Mouse (Mus musculus) embryo, embryonic 11 days (tissue): ENCODE data around the gene Sidt2.

ENCODE experiments used
- DNase-seq: peaks from one replicate; pipeline ENCODE4 v3.0.0-alpha.2; 2015

Sidt2 gene

GRCm38 (mm10) chr9:45946182-45946871 lies 8.7 kb downstream of the Sidt2 start:
- DNase-seq, result no peak

- no peak for DNase-seq
Measured at GRCm38 (mm10) chr9:45945721-45946120, 9.3 kb downstream of the Sidt2 start.

GRCm38 (mm10) chr9:45944506-45945400 lies 10.3 kb downstream of the Sidt2 start:
- DNase-seq, result no peak

- no peak for DNase-seq
Measured at GRCm38 (mm10) chr9:45943628-45944505, 11.2 kb downstream of the Sidt2 start.

- DNase-seq, result no peak
Measured at GRCm38 (mm10) chr9:45942916-45943315, 12.1 kb downstream of the Sidt2 start.

GRCm38 (mm10) chr9:45942464-45942863 lies 12.6 kb downstream of the Sidt2 start:
- DNase-seq, result no peak

- DNase-seq, result peak; percentile 51
Measured at GRCm38 (mm10) chr9:45941329-45941888, 13.6 kb downstream of the Sidt2 start.

DNA sequence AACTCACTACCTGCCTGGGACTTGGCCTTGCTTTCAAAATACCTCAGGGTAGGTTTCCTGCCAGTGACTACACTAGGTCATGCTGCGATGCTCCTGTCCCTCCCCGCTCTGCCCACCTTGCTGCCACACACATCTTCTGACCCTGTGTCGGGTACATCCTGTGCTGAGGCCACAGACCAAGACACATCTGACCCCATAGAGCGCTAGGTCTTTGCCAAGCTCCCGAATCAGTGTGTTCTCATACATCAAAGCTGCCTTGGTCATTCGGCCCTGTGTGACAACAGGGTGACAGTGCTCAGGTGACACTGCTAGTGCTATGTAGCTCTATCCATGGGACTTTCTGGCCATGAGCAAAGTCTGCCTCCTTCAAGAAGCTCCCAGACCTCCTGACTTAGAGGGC lies 15.3 kb downstream of the Sidt2 start:
- DNase-seq, result no peak

DNA sequence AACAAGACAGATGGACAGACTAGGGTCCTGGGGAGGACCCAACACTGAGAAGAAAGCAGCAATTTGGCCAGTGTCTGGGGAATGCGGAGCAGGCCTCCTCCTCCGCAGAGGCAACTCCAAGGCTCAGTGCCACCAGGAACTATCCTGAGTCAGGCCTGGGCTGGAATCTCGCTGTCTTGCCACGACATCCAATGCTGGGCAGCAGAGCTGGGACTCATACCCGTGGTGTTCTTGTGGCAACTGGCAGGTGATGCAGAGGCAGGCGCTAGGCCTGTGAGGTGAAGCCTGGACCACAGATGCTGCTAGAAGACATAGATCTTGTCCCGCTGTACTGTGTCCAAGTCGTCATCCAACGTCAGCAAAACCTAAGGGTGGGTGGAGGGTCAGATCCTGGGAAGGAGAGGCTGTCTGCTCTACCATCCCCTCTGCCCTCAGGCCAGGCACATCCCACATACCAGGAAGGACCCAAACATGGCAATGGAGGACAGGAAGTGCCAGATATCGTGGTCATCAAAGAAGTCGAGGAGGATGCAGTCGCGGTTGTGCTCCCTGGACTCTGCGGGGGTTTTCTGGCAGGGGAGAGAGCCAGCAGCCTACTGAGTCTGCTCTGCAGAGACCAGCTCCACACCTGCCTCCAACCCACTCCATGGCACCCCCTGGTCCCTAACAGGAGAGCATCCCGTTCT lies 16.0 kb downstream of the Sidt2 start:
- no peak for DNase-seq

GRCm38 (mm10) chr9:45938088-45938487 lies 17.0 kb downstream of the Sidt2 start:
- DNase-seq, result no peak

DNA sequence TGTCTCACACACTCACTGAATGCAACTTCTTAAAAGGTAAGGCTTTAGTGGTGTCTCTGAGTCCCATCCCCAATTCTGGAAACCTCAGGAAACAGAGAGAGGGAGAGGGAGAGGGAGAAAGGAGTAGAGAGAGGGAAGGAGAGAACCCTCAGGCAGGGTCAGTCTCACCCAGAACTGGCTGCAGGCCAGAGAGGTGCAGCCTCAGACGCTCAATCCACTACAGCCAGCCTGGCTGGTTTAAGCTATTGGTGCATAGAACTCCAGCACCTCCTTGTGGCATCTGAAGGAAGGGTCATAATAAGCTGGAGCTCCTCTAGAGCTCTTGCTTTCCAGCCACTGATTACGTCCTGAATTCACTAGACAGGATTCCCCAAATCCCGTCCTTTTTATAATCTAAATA lies 18.2 kb downstream of the Sidt2 start:
- DNase-seq, result peak; percentile 80

- peak; percentile 54 for DNase-seq
Measured at GRCm38 (mm10) chr9:45935628-45936210, 19.3 kb downstream of the Sidt2 start, which contains the start of gene Tagln. Tagln (minus strand) TSS chr9:45936058.

- DNase-seq, result no peak
Measured at GRCm38 (mm10) chr9:45932571-45933415, 22.3 kb downstream of the Sidt2 start.

DNA sequence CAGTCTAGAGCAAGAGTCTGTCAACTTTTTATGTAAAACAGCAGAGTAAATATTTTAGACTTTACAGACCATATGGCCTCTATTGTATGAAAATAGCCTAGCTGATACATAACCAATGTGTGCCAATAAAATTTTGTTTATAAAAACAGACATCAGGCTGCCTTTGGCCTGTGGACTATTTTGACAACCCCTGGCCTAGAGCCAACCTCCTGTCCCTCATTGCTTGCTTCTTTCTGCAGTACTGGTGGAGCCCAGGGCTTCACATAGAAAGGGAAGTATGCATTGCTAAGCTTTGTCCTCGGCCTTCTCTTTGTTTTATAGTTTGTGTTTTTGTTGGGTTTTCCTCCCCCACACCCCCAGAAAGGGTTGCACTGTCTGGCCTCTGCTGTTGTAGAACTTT lies 23.1 kb downstream of the Sidt2 start:
- no peak for DNase-seq

GRCm38 (mm10) chr9:45929285-45929684 lies 25.8 kb downstream of the Sidt2 start:
- DNase-seq, result no peak

- no peak for DNase-seq
Measured at GRCm38 (mm10) chr9:45919895-45920294, 35.2 kb downstream of the Sidt2 start.

GRCm38 (mm10) chr9:45917041-45917934 lies 37.8 kb downstream of the Sidt2 start:
- no peak for DNase-seq

- DNase-seq, result no peak
Measured at GRCm38 (mm10) chr9:45915659-45916058, 39.4 kb downstream of the Sidt2 start.

DNA sequence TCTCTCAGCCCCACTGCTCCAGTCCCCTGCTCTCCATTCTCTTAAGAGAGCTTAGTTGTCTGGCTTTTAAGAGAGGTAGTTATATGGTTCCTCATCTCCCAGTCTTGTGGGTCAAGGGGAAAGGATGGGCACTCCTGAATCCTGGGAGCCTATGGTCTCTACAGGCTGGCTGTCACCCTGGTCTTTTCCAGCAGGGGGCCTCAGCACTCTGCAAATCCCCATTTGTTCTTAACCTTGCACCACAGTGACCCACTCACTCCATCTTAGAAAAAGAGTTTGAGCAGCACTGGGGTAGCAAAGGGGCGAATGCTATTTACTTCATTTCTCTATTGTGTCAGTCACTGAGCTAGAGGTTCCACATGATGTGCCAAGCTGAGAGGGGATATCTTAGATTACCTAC lies 43.4 kb downstream of the Sidt2 start:
- peak; percentile 56 for DNase-seq

GRCm38 (mm10) chr9:45910995-45911394 lies 44.1 kb downstream of the Sidt2 start:
- DNase-seq, result no peak
